Mouse (Mus musculus) kidney, adult 2 months (tissue): ENCODE results near the gene Cnn1.

ENCODE experiments used
- CTCF ChIP-seq: fragments of 200-500 bp; conservative IDR thresholded peaks from 2 replicates; pipeline ENCODE4 v1.5.1; 2011; ENCODE audit warnings: low read depth, mild to moderate bottlenecking, control low read depth, low read length, moderate library complexity, mixed read lengths; ENCODE audit not compliant: insufficient read depth, insufficient read length
- POLR2A ChIP-seq: fragments of 200-500 bp; IDR thresholded peaks from one replicate; pipeline ENCODE4 v1.6.1; 2011; ENCODE audit warnings: low read depth, low read length, control low read depth

DNA sequence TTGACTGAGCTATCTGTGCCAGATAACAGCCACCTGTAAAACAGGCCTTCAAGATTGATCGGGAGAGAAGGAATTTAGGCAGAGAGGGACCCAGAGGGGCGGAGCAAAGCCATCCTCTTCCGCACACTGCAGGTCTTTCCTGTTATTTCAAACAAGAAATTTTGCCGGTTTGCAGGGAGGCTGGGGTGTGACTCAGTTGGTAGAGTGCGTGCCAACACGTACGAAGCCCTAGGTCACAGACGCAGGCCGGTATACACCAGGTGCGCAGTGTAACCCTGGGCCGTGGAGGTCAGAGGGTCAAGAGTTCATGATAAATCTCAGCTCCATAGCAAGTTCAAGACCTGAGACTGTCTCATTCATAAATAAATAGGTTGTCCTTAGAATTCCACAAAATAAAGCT is 33.2 kb downstream of the Cnn1 start:
- no peak for TF ChIP-seq CTCF
- TF ChIP-seq POLR2A, result no peak
